Mouse (Mus musculus) lung, embryonic 15.5 days (tissue): ENCODE measurements around the gene Poc5. TPM values are rescaled to one million over a fixed set of nuclear protein-coding genes. Genes with fewer than 3 reads are reported as not detected.

Source experiments
- ATAC-seq: fragments of 200-750 bp; cut with Nextera tagmentation; 2 replicates; pipeline ENCODE4 v1.8.0; 2017; ENCODE audit warnings: moderate number of reproducible peaks, borderline replicate concordance; ENCODE audit not compliant: low FRiP score, low TSS enrichment; ENCODE audit errors: extremely low read depth
- H3K27ac ChIP-seq: fragments of 300-500 bp; sonication (generic); 2 replicates; pipeline ENCODE4 v1.5.1; 2015; ENCODE audit warnings: moderate library complexity, mild to moderate bottlenecking, inconsistent platforms
- H3K27me3 ChIP-seq: fragments of 300-500 bp; sonication (generic); 2 replicates; pipeline ENCODE4 v1.6.1; 2015; ENCODE audit warnings: inconsistent platforms
- H3K36me3 ChIP-seq: fragments of 300-500 bp; sonication (generic); 2 replicates; pipeline ENCODE4 v1.6.1; 2015; ENCODE audit warnings: inconsistent platforms
- H3K4me1 ChIP-seq: fragments of 300-500 bp; sonication (generic); 2 replicates; pipeline ENCODE4 v1.6.1; 2015; ENCODE audit warnings: inconsistent platforms
- H3K4me2 ChIP-seq: fragments of 300-500 bp; sonication (generic); 2 replicates; pipeline ENCODE4 v1.6.1; 2015; ENCODE audit warnings: inconsistent platforms, mild to moderate bottlenecking, moderate library complexity
- H3K4me3 ChIP-seq: fragments of 300-500 bp; sonication (generic); 2 replicates; pipeline ENCODE4 v1.5.1; 2015; ENCODE audit warnings: mild to moderate bottlenecking, inconsistent platforms
- H3K9ac ChIP-seq: fragments of 300-500 bp; sonication (generic); 2 replicates; pipeline ENCODE4 v1.6.1; 2015; ENCODE audit warnings: inconsistent platforms
- H3K9me3 ChIP-seq: fragments of 300-500 bp; sonication (generic); 2 replicates; pipeline ENCODE4 v1.6.1; 2016; ENCODE audit warnings: inconsistent platforms
- WGBS: fragments of 180-500 bp; shearing (Covaris S2); methylation state at CpG from one replicate; pipeline ENCODE4 v1.1.7; 2015; 5-methylcytosine and 5-hydroxymethylcytosine counted together
- polyA plus RNA-seq: library from polyadenylated mRNA; unstranded; fragments of >200 nt; fragmentation: Nextera tagmentation; extraction: Ambion mirVana; gene quantifications from 2 replicates; pipeline ENCODE4 v1.2.1, GENCODE M21; 2015

Poc5 gene
- 18.2 and 20.8 TPM in 2 replicates for polyA plus RNA-seq

DNA sequence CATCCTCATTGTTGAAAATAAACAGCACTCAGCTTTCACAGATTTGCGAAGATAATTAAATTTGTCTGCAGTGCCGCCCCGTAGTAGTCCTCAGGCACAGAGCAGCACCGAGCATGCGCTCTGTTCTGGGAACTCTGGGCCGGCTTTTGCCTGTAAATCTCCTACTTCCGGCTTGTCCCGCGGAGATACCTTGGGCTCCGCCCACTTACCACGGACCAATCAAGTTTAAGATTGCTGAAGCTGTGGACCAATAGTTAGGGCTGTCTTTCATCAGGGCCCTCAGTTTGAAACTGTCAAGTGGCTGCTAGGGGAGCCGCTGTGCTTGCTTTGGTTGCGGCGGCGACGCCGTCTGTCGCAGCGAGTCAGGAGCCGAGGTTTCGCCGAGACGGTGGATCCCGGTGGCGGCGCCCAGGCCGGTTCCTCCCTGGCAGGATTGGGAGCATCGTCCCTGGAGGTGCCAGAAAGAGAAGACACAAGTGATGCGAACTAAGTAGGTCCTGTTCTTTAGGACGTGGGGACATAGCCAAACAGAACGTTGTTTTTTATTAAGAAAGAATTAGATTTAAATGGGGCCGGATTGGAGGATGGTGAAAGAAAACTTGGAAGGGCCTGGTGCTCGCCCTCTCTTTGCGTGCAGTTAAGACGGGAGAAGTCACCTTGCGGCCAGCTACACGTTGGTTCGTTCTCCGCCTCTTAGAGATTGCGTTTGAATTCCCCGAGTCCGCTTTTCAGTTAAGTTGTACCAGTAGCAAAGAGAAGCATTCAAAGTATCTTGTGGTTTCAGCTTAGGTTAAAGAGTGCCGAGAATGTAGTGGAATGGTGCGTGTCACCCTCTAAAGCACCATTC, at the start of gene Poc5:
TSS of gene Poc5 (plus strand) at position 253 of the 847 bp plus-strand sequence.
- Histone ChIP-seq H3K9me3 (no peaks in the 10 kb centered on the region), H3K36me3 (peaks cover 29% of the 10 kb centered on the region), H3K4me2 (peak within 1 kb of the TSS; percentile 70), H3K4me3 (peak within 1 kb of the TSS; percentile 84), H3K4me1 (peaks cover 10% of the 10 kb centered on the region), H3K27me3 (no peaks in the 10 kb centered on the region), H3K27ac (peak within 1 kb of the TSS; percentile 71), H3K9ac (peak within 1 kb of the TSS; percentile 65)
- peak; percentile 100 for ATAC-seq
- under 1% methylated on average over 44 of the region's 44 CpGs for WGBS

DNA sequence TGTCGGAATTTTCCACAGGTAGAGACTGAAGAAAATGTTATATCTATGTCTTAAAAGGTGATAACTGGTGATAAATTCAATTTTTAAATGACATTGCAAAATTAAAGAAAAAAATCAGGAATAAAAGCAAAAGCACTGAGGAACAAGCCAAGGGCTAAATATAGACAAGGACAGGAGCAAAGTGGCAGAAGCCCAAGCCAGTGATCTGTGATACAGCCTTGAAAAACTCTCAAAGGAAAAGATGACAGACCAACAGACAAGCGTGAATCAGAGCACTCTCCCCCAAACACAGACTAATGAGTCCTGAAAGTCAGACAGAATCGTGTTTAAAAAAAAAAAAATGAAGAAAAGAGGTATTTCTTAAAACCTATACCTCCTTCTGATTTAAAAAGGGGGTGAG, 46.6 kb upstream of the Poc5 start:
- Histone ChIP-seq H3K9ac (no peak overlapping the region), H3K27me3 (no peaks in the 10 kb centered on the region), H3K27ac (no peak overlapping the region), H3K36me3 (no peaks in the 10 kb centered on the region), H3K9me3 (no peaks in the 10 kb centered on the region), H3K4me3 (no peak overlapping the region), H3K4me2 (no peak overlapping the region), H3K4me1 (no peaks in the 10 kb centered on the region)
- no peak for ATAC-seq
- whole genome bisulfite sequencing: 65% methylated on average over 3 of the region's 3 CpGs

DNA sequence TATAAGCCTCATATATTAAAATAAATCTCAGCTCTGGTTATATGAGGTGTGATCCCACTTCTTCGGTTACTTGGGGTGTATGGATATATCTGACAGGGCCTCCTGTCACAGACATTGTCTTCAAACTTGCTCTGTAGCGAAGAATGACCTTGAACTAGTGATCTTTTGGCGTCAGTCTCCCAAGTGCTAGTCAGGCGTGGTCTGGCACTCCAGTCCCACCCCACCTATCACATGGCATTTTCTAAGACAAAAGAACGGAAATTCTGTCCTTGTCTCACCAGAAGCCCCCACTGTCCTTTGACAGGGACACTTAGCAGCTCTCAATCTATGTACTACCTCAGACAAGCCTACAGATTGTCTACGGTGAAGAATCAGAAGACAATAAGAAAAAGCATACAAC, 43.3 kb upstream of the Poc5 start:
- ATAC-seq: no peak
- no peaks in the 10 kb centered on the region for H3K4me1 ChIP-seq
- no peak overlapping the region for H3K9ac ChIP-seq
- H3K36me3 ChIP-seq: no peaks in the 10 kb centered on the region
- no peak overlapping the region for H3K4me3 ChIP-seq
- no peak overlapping the region for H3K4me2 ChIP-seq
- WGBS: 69% methylated on average over 6 of the region's 6 CpGs
- no peak overlapping the region for H3K27ac ChIP-seq
- no peaks in the 10 kb centered on the region for H3K9me3 ChIP-seq
- H3K27me3 ChIP-seq: no peaks in the 10 kb centered on the region

DNA sequence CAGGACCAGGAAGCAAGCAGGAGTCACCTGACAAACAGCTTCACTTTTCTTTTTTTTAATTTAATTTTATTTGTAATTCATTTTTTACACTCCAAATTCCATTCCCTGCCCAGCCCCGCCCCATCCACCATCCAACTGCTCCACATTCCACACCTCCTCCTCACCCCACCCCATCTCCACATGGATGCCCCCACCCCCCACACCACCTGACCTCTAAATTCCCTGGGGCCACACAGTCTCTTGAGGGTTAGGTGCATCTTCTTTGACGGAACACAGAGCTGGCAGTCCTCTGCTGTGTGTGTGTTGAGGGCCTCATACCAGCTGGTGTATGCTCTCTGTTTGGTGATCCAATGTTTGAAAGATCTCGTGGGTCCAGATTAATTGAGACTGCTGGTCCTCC, 41.5 kb upstream of the Poc5 start:
- Histone ChIP-seq H3K4me3 (no peak overlapping the region), H3K27ac (no peak overlapping the region), H3K4me1 (no peaks in the 10 kb centered on the region), H3K36me3 (no peaks in the 10 kb centered on the region), H3K4me2 (no peak overlapping the region), H3K9me3 (no peaks in the 10 kb centered on the region), H3K9ac (no peak overlapping the region), H3K27me3 (no peaks in the 10 kb centered on the region)
- 18% methylated on average over 3 of the region's 3 CpGs for WGBS
- ATAC-seq: no peak

DNA sequence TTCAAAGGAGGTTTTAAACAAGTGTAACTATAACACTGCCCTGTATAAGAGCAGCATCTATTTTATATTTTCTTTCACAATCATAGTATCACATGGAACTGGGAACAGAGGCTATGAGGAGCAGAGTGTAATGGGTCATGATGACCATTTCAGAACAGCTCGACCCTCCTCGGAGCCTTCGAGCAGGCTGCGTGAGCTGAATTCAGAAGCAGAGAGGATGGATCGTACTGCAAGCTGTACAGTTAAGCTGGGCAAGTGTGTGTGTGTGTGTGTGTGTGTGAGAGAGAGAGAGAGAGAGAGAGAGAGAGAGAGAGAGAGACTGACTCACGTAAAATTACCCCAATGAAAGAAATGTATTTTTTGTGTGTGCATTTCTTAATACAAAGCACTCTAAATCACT, 37.9 kb upstream of the Poc5 start:
- no peak for ATAC-seq
- Histone ChIP-seq H3K36me3 (no peaks in the 10 kb centered on the region), H3K4me2 (no peak overlapping the region), H3K9me3 (no peaks in the 10 kb centered on the region), H3K4me3 (no peak overlapping the region), H3K4me1 (no peaks in the 10 kb centered on the region), H3K27ac (no peak overlapping the region), H3K9ac (no peak overlapping the region), H3K27me3 (no peaks in the 10 kb centered on the region)
- 89% methylated on average over 6 of the region's 6 CpGs for WGBS

DNA sequence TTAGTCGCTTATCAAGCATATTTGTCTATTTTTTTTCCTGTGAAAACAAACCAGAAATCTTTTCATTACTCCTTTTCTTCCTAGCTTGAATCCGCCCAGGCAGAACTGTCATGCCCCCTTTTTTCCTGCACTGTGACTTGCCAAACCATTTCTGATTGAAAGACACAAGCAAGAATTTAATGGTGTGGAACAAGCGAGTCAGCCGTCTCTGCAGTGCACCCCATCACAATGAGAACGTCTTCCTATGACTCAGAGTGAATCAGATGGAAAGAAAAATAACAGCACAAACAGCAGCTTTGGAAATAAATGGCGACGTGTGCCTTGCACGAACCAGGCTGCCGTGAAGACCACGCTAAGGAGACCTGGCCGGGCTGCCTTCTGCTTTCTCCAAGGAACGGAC, 36.8 kb upstream of the Poc5 start:
- no peak overlapping the region for H3K9ac ChIP-seq
- no peak overlapping the region for H3K27ac ChIP-seq
- 79% methylated on average over 12 of the region's 12 CpGs for WGBS
- no peaks in the 10 kb centered on the region for H3K4me1 ChIP-seq
- H3K27me3 ChIP-seq: no peaks in the 10 kb centered on the region
- H3K36me3 ChIP-seq: no peaks in the 10 kb centered on the region
- H3K4me2 ChIP-seq: no peak overlapping the region
- H3K9me3 ChIP-seq: no peaks in the 10 kb centered on the region
- no peak for ATAC-seq
- no peak overlapping the region for H3K4me3 ChIP-seq

DNA sequence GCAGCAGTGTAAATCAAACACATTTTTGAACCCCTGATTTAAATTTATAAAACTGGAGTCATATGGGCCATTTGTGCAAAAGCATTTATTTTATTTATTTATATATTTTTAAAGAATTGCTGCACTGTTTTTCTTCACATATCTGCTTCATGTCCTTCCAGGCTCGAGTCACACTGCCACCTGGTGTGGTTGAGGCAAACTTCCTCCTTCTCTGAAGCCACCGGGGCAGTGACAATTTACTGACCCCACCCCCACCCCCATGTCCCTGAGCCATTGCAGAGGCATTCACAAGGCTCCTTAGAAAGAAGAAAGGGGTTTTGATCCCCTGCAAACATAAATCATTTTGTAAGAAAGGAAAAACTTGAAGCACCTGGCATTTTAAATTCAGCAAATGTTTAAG, 12.6 kb upstream of the Poc5 start:
- Histone ChIP-seq H3K9ac (no peak overlapping the region), H3K27me3 (no peaks in the 10 kb centered on the region), H3K9me3 (no peaks in the 10 kb centered on the region), H3K4me2 (no peak overlapping the region), H3K4me1 (no peaks in the 10 kb centered on the region), H3K36me3 (no peaks in the 10 kb centered on the region), H3K27ac (no peak overlapping the region), H3K4me3 (no peak overlapping the region)
- ATAC-seq: no peak
- 0% methylated on average over 2 of the region's 2 CpGs for WGBS

DNA sequence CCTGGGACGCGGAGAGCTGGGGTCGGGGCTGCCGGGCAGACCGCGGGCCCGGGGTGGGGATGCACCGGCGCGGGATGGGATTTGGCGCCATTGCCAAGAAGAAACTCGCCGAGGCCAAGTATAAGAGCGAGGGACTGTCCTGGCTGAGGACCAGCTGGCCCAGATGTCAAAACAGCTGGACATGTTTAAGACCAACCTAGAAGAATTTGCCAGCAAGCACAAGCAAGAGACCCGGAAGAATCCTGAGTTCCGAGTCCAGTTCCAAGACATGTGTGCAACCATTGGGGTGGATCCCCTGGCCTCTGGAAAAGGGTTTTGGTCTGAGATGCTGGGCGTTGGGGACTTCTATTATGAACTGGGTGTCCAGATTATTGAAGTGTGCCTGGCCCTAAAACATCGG, 11.2 kb upstream of the Poc5 start:
- 0 out of 2 replicates have a peak, but pooled peaks have one; percentile 23 for ATAC-seq
- Histone ChIP-seq H3K9me3 (no peaks in the 10 kb centered on the region), H3K27me3 (no peaks in the 10 kb centered on the region), H3K36me3 (no peaks in the 10 kb centered on the region), H3K4me2 (no peak overlapping the region), H3K27ac (no peak overlapping the region), H3K9ac (no peak overlapping the region), H3K4me3 (no peak overlapping the region), H3K4me1 (no peaks in the 10 kb centered on the region)
- WGBS: 79% methylated on average over 18 of the region's 18 CpGs

DNA sequence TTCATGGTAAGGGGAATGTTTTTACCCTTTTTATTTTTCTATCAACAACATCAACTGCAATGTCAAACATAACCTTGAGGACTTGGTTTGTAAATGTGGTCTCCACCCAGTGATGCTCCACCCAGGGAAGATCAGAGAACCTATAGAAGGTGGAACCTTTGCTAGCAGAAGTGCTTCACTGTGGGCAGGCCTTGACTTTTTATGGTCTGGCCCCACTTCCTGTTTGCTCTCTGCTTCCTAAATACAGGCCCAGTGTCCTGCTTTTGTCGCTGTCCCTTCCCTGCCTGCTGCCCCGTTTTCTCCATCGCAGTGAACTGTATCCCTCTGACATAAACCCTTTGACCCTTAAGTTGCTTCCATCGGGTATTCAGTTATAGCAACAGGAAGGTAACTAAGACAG, 10.2 kb upstream of the Poc5 start:
- Histone ChIP-seq H3K36me3 (no peaks in the 10 kb centered on the region), H3K4me1 (no peaks in the 10 kb centered on the region), H3K4me2 (no peak overlapping the region), H3K4me3 (no peak overlapping the region), H3K27me3 (no peaks in the 10 kb centered on the region), H3K27ac (no peak overlapping the region), H3K9ac (no peak overlapping the region), H3K9me3 (no peaks in the 10 kb centered on the region)
- 51% methylated on average over 4 of the region's 4 CpGs for WGBS
- no peak for ATAC-seq

DNA sequence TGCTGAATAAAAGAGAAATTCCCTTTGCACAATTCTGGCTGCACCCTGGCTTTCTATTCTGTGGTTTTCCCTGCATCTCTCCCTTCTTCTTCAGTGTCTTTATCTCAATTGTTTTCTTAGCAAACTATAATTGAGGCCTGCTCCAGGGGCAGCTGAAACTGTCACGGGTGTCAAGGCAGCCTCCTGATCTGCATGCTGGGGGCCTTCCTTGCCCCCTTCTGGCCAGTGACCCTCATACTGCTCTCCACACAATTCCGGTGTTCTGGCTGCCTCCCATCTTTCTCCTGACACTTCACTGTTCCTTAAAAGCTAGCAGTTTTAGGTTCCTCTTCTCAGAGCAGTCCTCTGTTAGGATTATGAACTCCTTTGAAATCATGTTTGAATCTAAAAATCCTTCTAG, 1.2 kb downstream of the Poc5 start:
- WGBS: 7% methylated on average over 2 of the region's 2 CpGs
- H3K4me1 ChIP-seq: peaks cover 10% of the 10 kb centered on the region

DNA sequence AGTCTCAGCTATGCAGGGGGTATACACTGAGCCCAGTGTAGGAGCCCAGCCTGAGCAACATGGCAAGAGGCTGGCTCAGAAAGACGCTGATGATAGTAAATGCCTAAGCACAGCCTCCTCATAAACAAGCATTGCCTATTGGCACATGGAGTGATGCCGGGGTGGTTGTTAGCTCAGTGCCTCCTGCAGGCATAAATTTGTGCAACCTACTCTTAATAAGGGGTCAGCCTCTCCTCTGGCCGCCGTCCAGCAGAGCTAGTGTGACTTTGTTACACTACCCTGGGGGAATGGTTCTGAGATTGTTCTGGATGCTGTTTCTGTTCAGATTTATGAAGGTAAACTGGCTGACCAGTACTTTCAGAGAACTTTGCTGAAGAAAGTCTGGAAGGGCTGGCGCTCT, 13.2 kb downstream of the Poc5 start:
- H3K27me3 ChIP-seq: no peaks in the 10 kb centered on the region
- H3K36me3 ChIP-seq: peaks cover 88% of the 10 kb centered on the region
- no peaks in the 10 kb centered on the region for H3K9me3 ChIP-seq
- no peak overlapping the region for H3K4me2 ChIP-seq
- no peak overlapping the region for H3K27ac ChIP-seq
- no peak overlapping the region for H3K9ac ChIP-seq
- no peak for ATAC-seq
- no peak overlapping the region for H3K4me3 ChIP-seq
- WGBS: 97% methylated on average over 5 of the region's 5 CpGs
- H3K4me1 ChIP-seq: no peaks in the 10 kb centered on the region

More for the DNA sequence above, 1.2 kb downstream of the Poc5 start:
- no peaks in the 10 kb centered on the region for H3K27me3 ChIP-seq
- no peaks in the 10 kb centered on the region for H3K9me3 ChIP-seq
- ATAC-seq: no peak
- H3K4me3 ChIP-seq: peak overlapping the region; percentile 84
- peaks cover 38% of the 10 kb centered on the region for H3K36me3 ChIP-seq
- H3K4me2 ChIP-seq: peak overlapping the region; percentile 70
- H3K9ac ChIP-seq: peak overlapping the region; percentile 65
- H3K27ac ChIP-seq: no peak overlapping the region

DNA sequence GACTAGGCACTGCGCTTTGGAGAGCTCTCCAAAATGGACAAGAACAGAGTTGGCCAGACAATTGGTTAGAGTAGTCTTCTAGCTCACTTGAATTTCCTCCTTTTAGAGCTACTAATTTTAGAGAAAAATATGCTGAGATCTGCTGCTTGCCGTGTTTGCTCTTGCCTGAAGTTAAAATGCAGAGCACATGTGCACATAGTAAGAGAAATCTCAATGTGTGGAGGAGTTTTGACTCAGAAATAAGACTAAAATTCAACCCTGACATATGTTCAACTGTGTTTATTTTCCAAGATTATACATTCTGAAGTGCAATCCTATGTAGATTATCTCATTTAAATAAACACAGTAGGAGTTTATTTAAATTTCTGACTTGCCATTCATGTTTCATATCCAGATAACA, 17.4 kb downstream of the Poc5 start:
- Histone ChIP-seq H3K27ac (no peak overlapping the region), H3K36me3 (peaks cover 78% of the 10 kb centered on the region), H3K4me2 (no peak overlapping the region), H3K9me3 (no peaks in the 10 kb centered on the region), H3K4me1 (no peaks in the 10 kb centered on the region), H3K27me3 (no peaks in the 10 kb centered on the region), H3K4me3 (no peak overlapping the region), H3K9ac (no peak overlapping the region)
- ATAC-seq: no peak
- WGBS: 92% methylated on average over 2 of the region's 2 CpGs
